Mouse (Mus musculus) thymus, adult 2 months (tissue): ENCODE data around the gene Dlst. TPM values are rescaled to one million over a fixed set of nuclear protein-coding genes. Genes with fewer than 3 reads are reported as not detected.
A peak's percentile ranks its signal among the peaks of the same experiment; 100 is the strongest.
"Not testable (repeated sequence)": the region's sequence is repeated elsewhere in the genome, so short reads cannot be mapped to it uniquely, and the experiment has no call there.

Experiments used
- DNase-seq: peaks from one replicate; pipeline ENCODE4 v3.0.0; 2021
- H3K27ac ChIP-seq: fragments of 200-500 bp; 2 replicates; pipeline ENCODE4 v1.5.1; 2012; ENCODE audit warnings: low read length, control low read depth; ENCODE audit not compliant: control insufficient read depth, insufficient read depth
- H3K27me3 ChIP-seq: fragments of 200-500 bp; 2 replicates; pipeline ENCODE4 v1.6.1; 2012; ENCODE audit warnings: mild to moderate bottlenecking, low read length, moderate library complexity, mixed read lengths; ENCODE audit not compliant: control insufficient read depth, insufficient read depth
- H3K36me3 ChIP-seq: fragments of 200-500 bp; 2 replicates; pipeline ENCODE4 v1.6.1; 2012; ENCODE audit warnings: mild to moderate bottlenecking, low read length, moderate library complexity; ENCODE audit not compliant: control insufficient read depth, insufficient read depth
- H3K4me1 ChIP-seq: fragments of 200-500 bp; replicated peaks from 2 replicates; pipeline ENCODE4 v1.6.1; 2012; ENCODE audit warnings: low read length; ENCODE audit not compliant: control insufficient read depth, insufficient read depth
- H3K4me3 ChIP-seq: fragments of 200-500 bp; 2 replicates; pipeline ENCODE4 v1.5.1; 2012; ENCODE audit warnings: mild to moderate bottlenecking, low read length, control low read depth, moderate library complexity; ENCODE audit not compliant: control insufficient read depth, insufficient read depth
- CTCF ChIP-seq: fragments of 200-500 bp; IDR thresholded peaks from 2 replicates; pipeline ENCODE4 v1.5.1; 2012; ENCODE audit warnings: mild to moderate bottlenecking, control low read depth, low read length, moderate library complexity, borderline replicate concordance; ENCODE audit not compliant: control insufficient read depth, poor library complexity, insufficient read depth; ENCODE audit errors: extremely low read depth
- POLR2A ChIP-seq: fragments of 200-500 bp; IDR thresholded peaks from 2 replicates; pipeline ENCODE4 v1.6.1; 2012; ENCODE audit warnings: mild to moderate bottlenecking, low read length, control low read depth, moderate library complexity; ENCODE audit not compliant: control insufficient read depth, poor library complexity, insufficient read depth; ENCODE audit errors: extremely low read depth
- WGBS: fragments of 180-500 bp; shearing (Covaris S2); methylation state at CpG from one replicate; pipeline ENCODE4 v1.1.7; 2018; 5-methylcytosine and 5-hydroxymethylcytosine counted together
- polyA plus RNA-seq: library from polyadenylated mRNA; depleted of rRNA; stranded (reverse); fragments of >200 nt; gene quantifications from 2 replicates; pipeline ENCODE4 v1.2.3, GENCODE M21; 2012

The Dlst gene
- polyA plus RNA-seq, 1 experiment: 135 TPM

DNA sequence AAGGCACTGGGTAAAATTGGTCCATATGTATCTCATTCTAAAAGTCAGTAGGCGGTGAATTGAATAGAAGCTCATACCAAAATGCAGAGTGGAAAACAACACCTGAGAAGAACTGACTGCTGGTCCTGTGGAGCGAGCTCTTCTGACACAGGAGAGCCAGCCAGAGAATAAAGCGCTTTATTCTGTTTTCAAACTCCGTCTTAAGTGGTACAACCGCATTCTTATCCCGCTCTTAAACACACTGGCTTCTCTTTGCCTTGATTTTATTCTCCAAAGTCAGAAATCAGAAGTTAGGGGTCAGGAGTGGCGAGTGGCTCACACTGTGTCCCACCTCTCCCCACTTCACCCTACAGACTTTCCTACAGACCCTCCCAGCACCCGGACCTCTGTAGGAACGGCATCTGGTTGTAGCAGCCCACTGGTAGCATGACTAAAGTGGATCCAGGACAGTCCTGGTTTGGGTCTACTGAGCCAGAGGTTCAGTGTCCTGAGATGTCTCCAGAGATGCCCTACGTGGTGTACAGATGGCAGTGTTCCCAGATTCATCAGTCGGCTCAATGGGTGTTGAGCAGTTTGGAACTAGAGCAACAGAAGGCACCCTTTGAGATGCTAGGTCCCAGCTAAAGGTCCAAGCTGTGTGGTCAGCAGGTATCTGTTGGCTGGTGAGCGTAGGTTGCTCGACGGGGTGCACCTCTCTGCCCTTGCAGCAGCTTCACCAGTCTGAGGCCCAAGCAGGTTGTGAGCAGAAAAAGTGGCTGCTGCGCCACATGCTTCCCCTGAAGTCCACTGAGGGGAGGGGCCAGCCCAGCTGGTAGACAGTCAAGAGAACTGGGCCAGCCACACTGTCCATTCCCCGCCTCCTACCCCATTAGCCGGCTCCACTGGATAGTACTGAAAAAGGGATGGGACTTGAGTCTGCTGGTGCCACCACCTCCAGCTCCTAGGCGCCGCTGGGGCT lies 25.2 kb downstream of the Dlst start:
- no peak overlapping the region for H3K27ac ChIP-seq
- TF ChIP-seq CTCF: no peak
- no peak for TF ChIP-seq POLR2A
- no peak for DNase-seq
- H3K36me3 ChIP-seq: peaks cover 33% of the 10 kb centered on the region
- H3K27me3 ChIP-seq: no peaks in the 10 kb centered on the region
- no peaks in the 10 kb centered on the region for H3K4me1 ChIP-seq
- H3K4me3 ChIP-seq: no peak overlapping the region
- WGBS: 93% methylated on average over 19 of the region's 19 CpGs

DNA sequence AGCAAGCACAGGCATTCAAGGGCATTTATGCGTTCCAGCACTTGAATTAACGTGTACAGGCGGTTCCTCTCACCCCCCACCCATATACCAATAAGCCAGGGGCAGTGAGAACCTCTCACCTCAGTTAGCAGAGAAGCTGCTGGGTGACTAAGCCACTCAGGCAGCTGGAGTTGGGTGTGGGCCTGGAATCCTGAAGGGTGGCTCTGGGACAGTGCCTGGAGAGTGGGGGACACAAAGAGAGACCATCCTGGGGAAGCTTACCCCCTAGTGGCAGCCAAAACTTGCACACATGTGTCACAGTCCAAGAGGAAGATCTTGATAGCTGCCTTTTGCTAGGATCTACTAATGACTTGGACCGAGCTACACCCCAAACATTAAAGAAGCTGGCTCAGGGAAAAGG lies 26.0 kb downstream of the Dlst start:
- Histone ChIP-seq H3K4me1 (no peaks in the 10 kb centered on the region), H3K27ac (no peak overlapping the region), H3K27me3 (no peaks in the 10 kb centered on the region), H3K36me3 (peaks cover 25% of the 10 kb centered on the region), H3K4me3 (no peak overlapping the region)
- WGBS: 93% methylated on average over 4 of the region's 4 CpGs
- TF ChIP-seq CTCF (no peak), POLR2A (no peak)
- DNase-seq: no peak

DNA sequence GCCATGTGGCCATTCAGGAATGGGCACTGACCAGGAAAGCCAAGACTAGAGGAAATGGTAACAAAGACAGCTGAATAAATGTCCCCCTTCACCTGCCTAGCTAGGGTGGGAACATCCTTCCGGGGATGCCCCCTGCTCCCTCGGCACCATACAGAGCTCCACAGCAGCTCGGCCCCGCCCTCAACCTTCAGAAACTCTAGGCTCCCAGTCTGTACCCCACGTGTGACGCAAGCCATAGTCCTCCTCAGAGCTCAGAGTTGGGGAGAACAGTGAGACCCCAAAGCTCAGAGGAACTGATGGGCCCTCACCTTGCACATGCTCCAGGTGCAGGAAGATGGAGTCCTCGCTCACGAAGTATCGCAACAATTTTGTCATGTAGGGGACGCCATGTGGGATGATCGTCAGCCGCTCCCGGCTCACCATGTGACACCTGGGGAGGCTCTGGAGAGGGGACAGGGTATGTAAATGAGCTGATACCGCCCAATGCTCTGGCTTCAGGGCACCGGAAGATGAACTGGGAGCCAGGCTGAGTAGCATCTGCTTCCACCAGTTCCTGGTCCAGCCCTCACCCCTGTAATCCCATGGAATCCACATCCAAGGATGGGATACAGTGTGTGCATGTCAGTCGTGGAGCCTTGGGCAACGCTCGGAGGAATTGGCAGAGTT lies 29.5 kb downstream of the Dlst start:
- Histone ChIP-seq H3K27ac (no peak overlapping the region), H3K27me3 (no peaks in the 10 kb centered on the region), H3K36me3 (no peaks in the 10 kb centered on the region; the same call in 1 of the 2 replicates), H3K4me1 (no peaks in the 10 kb centered on the region), H3K4me3 (no peak overlapping the region)
- TF ChIP-seq POLR2A (no peak), CTCF (no peak)
- WGBS: 65% methylated on average over 18 of the region's 18 CpGs
- DNase-seq: peak; percentile 50

DNA sequence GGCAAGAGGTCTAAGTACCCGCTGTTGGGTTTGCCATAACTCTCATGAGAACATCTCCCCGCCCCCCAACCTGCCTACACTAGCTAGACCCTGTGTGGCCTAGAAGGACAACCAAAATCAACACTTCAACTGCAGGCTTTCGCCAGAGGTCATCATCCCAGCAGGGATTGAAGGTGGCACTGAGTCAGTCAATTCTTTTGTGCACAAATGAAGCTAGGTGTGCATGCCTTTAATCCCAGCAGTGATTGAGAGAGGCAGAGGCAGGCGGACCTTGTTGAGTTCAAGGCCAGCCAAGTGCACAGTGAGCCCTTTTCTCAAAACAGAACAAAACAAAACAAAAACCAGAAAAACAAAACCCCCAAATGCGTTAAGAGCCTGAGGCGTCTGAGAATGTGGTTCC lies 30.5 kb downstream of the Dlst start:
- Histone ChIP-seq H3K27me3 (no peaks in the 10 kb centered on the region), H3K36me3 (no peaks in the 10 kb centered on the region), H3K27ac (no peak overlapping the region), H3K4me3 (no peak overlapping the region), H3K4me1 (no peaks in the 10 kb centered on the region)
- TF ChIP-seq POLR2A (no peak), CTCF (no peak)
- DNase-seq: no peak
- 96% methylated on average over 6 of the region's 6 CpGs for WGBS

DNA sequence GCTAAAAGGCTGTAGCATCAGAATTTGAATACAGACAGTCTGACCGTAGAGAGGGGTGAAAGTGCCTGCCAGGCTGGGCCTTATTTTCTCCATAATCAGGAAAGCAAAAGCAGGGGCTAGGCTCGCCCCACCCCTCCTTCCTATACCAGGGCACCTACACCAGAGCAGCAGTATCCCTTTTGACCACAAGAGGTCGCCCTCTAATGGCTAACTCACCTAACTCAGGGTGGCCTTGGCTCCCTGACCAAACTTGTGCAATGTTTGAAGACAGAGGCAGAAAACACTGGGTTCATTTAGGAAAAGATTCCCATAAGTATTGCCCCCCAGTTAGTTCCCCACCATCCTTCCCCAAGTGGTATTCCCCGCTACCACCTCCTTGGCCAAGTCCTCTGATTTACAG lies 32.2 kb downstream of the Dlst start:
- DNase-seq: peak; percentile 83
- Histone ChIP-seq H3K27ac (no peak overlapping the region), H3K36me3 (no peaks in the 10 kb centered on the region), H3K4me1 (peaks cover 12% of the 10 kb centered on the region), H3K4me3 (no peak overlapping the region), H3K27me3 (no peaks in the 10 kb centered on the region)
- WGBS: 31% methylated on average over 4 of the region's 4 CpGs
- TF ChIP-seq CTCF (peak; percentile 74; the same call in 1 of the 2 replicates), POLR2A (no peak)

DNA sequence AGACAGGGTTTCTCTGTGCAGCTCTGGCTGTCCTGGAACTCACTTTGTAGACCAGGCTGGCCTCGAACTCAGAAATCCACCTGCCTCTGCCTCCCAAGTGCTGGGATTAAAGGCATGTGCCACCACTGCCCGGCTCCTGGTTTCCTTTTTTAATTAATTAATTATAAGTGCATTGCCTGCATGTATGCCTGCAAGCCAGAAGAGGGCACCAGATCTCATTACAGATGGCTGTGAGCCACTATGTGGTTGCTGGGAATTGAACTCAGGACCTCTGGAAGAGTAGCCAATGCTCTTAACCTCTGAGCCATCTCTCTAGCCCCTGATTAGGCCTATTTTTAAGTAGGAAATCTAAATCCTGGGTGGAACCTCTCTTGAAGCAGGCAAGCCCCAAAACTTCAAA lies 33.6 kb downstream of the Dlst start:
- 66% methylated on average over 2 of the region's 2 CpGs for WGBS
- not testable (repeated sequence) for H3K36me3 ChIP-seq, H3K27me3 ChIP-seq, DNase-seq, H3K4me3 ChIP-seq, H3K27ac ChIP-seq
- H3K4me1 ChIP-seq: peaks cover 22% of the 10 kb centered on the region

- TF ChIP-seq POLR2A (no peak), CTCF (no peak)
- Histone ChIP-seq H3K36me3 (no peaks in the 10 kb centered on the region), H3K27me3 (no peaks in the 10 kb centered on the region), H3K4me3 (no peak overlapping the region), H3K4me1 (peaks cover 22% of the 10 kb centered on the region), H3K27ac (no peak overlapping the region)
- no peak for DNase-seq
- WGBS: 97% methylated on average over 4 of the region's 4 CpGs
Measured at GRCm38 (mm10) chr12:85144821-85145220, 34.2 kb downstream of the Dlst start.
